Mouse (Mus musculus): ENCODE data around the gene Fam102b. TPM values are rescaled to one million over a fixed set of nuclear protein-coding genes. Genes with fewer than 3 reads are reported as not detected.

Gene Fam102b
- polyA plus RNA-seq, 2 experiments from 2014 or later: 3.2 to 4.4 TPM

DNA sequence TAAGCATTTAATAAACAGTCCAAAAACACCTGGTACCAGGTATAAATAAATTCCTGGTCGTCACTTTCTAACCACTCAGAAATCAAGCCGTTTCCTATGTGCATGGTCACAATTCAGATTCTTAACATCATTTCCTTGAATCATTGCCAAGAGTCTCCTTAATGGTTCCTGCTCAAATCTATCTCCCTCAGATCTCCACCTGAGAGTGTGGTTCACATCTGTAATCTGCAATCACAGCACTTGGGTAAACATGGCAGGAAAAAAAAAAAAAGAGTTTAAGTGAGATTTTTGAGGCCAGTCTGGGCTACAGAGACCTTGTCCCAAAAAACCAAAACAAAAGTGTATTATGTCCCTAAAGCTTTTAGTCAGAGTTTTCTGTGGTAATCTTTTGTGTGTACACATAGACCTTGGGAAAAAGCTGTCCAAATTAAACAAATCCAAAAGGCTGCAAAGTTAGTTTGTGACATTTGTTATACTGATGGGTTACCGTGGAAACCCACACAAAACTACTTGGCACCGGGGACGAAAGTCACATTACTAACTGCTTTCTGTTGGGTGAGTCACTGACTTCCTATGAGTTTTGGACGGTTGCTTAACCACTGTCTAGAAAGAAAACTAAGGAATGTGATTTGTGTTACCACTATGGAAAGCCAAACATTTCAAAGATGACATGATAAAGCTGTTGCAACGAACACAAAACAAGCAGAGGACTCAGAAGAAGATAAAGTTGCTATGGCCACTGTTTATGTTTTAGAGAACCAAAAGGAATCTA is 16.7 kb downstream of the Fam102b start:
- ATAC-seq: no peak

DNA sequence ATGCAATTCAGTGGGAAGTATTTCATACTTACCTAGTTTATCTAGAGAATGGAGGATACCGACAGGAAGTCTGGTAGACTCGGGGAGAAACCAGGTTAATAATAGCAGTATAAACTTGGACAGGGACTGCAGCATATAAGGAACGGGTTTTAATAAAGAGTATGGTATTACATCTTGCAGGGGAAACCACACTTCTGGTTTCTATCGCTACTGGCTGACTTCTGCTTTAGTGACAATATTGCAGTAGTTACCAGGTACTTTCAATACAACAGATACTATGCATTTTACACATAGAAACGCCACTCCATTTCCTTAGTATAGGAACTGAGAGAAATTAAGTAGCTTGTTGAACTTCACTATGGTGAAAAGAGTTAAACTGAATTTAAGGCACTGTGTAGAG is 19.2 kb downstream of the Fam102b start:
- ATAC-seq: no peak

DNA sequence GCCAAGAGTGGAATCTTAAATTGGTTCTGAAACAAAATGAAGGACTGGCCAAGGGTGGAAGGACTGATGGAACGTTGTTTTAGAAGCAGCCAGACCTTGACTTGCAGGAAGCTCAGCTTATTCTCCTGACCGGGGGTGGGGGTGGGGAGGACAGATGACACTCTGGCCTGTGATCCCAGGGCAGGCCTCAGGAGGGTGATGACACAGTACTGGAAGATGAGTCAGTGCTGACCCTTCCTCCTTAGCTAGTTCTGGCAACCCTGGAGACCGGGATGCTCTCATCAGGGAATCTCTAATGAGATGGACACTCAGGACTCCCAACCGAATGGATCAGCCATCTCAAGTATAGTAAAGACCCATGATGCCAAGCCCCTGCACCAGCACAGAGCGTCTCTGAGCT is 21.6 kb downstream of the Fam102b start:
- no peak for ATAC-seq

DNA sequence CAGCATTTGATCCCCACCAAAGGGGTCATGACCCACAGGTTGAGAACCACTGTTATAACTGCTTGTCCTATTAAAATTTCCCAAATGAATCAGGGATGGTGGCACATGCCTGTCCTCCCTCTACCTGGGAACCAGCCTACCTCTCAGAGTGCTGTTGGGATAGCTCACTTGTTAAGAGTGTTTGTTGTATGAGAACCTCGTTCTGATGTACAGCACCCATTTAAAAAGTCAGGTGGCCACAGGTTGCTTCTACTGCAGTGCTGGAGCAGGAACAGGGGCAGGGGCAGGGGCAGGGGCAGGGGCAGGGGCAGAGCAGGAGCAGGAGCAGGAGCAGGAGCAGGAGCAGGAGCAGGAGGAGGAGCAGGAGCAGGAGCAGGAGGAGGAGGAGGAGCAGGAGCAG is 28.2 kb downstream of the Fam102b start:
- ATAC-seq: no peak

DNA sequence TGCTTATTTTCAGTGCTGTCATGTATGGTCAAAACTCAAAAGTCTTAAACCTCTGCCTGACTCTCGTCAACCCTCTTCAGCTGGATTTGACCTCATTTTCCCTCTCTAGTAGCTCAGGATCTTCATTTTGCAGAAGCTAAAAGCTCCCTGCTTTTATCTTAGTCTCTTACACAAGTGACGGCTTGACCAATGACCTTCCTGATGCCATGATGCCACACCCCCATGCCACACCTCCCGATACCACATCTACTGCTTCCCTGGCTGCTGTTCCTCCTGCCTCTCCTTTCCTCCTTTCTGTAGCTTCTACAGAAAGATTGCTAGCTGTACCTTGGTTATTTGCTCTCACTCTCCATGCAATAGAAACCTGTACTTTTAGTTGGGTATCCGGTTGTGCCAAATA is 29.6 kb downstream of the Fam102b start:
- no peak for ATAC-seq

DNA sequence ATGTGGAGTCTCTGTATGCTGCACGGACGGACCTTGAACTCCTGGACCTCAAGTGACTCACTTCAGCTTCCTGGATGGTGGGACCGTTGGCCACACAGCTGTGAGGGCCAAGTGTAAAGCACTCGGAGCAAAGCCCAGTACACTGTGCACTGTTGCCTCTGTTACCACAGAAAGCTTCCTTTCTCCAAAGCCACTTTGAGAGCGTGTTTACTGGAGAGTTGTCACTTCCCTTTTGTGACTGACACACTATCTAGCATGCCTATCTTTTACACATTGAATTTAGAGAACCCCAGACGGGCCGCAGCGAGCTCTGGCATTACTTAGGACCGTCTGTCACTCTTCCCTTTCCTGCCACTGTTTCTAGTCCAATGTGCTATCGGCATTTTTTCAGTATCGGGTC is 30.1 kb downstream of the Fam102b start:
- no peak for ATAC-seq

DNA sequence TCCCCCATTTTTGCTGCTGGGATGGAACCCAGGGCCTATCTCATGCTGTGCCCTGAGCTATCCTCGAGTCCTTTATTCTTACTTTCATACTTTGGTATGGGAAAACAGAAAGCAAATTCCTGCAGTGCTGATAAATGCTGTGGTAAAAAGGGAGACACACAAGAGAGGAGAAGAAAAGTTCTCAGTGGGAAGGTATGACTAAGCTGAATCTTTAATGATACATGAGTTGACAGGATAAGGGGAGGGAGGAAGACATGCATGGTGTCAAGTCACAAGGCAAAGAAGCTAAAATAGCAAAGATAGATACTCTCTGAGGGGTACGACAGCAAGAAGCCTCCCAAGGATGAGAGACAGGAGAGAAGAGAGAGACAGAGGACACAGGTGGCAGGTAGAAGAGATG is 32.0 kb downstream of the Fam102b start:
- no peak for ATAC-seq

DNA sequence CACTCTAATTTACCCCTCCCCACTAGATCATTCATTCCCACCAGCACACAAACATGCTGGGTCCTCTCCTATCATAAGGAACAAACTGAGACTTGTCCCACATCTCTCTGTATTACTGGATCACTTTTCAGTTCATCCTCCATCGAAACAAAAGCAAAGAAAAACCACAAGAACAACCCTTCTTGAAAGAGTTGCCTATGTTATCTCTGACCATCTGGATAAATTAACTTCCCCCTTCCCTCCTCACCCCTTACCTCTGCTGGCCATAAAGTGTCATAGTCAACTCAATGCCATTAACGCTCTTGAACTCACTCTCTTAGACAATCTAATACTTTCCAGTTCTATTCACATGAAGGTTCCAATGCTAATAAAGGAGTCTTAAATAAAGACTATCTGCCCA is 32.9 kb downstream of the Fam102b start:
- ATAC-seq: no peak

DNA sequence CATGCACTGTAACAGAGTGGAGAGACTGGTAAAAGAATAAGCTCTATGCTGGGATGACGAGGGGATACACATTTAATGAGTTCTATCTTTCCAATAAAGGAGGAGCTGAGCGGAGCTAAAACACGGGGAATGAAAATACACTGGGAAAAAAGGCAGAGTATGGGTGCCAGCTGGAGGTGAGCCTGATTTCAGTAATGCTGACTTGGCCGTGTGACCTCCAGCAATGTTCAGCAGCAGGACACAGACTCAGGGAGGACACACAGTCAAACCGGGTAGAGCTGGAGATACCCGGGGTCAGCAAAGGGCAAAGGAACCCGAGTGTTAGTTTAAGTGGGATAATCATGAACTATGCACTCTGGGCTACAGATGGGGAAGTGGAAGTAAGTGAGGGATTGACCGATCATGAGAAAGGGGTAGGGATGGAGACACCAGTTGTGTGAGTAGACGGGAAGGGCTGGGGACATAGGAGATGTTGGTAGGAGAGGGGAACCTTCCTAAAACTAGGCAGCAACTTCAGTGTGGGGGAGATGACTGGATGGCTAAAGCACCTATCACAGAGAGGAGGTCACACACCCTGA is 37.3 kb downstream of the Fam102b start:
- no peak for ATAC-seq

DNA sequence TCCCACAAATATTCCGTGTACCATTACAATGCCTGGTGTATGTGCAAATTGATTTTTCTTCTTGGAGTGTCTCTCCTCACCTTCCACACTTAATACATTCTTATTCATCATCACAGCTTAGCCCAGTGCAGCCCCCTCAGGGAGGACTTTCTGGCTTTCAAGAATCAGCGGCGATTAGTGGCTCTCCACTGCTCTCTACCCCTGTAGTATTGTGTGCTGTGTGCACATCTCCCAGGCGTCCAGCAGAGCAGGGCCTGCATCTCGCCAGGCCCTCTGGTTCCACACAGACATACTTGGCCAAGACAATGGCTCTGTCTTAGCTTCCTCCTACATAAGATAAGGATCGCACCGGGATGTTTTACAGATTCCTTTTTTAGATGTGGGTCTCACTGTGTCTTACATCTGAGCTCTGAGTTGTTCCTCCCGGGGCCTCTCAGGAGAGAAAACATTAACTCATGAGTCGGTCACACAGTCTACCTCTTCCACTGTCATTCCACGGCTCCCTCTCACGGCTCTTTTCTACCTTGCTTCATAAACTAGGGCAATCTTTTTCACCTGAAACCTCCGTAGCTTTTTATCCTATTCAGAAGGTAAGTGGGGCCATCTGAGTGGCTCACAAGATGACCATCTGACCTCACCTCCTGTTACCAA is 40.3 kb downstream of the Fam102b start:
- no peak for ATAC-seq

DNA sequence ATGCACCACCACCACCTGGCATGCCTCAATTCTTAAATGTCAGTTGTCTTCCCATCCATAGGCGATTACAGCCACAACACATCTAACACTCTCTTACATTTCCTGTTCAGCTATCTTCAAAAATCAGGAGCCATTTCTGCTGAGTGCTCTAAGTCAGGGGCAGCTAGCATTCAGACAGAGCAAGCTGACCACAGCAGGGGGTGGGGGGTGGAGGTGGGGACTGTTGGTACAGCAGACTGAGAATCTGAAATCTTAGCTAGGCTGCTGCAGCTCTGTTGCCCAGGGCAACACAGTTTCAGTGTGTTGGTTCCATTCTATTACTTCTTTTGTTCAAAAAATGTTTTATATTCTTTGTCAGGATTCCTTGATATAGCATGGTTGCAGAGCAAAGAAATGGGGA is 40.9 kb downstream of the Fam102b start:
- no peak for ATAC-seq

DNA sequence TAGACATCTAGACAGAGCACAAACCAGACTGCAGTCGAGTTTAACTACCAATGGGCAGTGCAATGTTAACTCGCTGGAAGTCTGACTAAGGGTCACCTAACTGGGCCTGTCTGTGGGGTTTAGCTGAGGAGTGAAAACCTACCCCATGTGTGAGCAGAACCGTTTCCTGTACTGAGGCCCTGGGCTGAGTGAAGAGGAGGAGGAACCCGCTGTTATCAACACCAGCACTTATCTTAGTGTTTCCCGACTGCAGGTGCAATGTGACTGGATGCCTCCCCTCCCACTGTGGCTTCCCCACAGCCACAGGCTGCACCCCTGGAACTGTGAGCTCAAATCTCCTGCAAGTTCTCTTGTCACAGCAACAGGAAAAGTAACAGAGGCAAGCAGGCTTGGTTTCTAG is 43.4 kb downstream of the Fam102b start:
- ATAC-seq: no peak

DNA sequence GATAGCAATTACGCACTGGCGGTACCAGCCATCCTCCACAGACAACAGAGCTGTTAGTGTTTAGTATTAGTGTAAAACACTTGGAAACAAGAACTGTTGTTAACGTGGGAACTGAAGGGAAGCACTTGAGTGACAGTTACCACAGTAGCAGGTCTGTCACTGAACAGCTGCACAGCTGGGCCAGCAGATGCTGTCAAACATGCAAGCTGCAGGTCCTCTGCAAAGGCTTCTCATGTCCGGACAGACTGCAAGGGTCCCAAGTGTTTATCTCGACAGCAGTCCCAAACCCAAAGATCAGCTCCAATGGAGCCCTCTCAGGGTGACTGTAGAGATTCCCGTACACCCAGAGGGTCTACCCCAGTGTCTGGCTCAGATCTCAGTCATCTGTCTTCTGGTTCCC is 45.5 kb downstream of the Fam102b start:
- no peak for ATAC-seq

DNA sequence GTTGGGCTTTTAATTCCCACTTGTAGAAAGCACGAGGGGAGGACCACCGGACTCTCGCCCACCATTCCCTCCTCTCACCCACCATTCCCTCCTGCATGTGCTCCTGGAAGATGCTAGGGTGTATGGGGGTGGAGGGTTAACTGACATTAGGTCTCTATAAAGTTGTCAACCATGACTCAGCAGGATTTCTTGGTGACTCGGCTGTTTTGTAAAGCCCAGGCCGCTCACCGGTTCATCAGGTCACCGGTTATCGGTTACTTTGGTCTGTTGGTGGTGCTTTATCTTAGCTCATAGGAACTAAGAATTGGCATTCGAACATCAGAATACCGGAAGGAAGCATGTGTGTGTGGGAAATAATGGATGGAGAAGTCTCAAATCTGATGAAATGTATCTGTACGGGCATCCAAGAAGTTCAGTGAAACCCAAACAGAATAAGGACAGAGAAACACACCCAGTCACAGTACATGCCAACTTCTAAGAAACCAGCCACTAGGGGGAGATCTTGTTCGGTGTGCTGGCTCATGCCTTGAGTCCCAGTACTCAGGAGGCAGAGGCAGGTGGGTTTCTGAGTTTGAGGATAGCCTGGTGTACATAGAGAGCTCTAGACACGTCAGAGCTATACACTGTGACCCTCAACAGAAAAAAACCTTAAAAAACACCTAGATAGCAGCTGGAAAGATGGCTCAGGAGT is 49.9 kb downstream of the Fam102b start:
- no peak for ATAC-seq

DNA sequence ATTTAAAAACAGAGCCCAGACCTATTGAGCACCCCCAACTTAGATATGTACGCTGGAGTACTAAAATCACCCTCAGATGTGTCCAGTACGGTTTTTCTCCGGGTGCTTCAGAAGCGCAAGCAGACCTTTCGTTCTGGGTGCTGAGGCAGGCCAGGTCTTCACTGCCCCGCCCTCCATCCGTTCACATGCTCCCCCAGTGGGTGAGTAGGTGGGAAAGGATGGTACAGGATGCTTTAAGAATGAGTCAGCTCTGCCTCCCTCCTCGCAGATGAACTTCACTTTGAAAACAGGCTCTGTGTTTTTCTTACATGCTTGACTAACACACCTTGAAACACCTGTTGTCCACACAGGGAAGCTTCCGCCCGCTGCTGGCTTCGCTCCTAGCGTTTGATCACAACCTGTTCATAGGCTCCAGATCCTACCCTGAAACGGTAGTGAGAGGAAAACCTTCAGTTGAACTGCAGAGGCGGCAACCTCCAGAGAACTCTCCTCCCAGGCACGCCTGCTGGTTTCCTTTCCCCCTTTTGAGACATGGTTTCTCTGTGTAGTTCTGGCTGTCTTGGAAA is 52.4 kb downstream of the Fam102b start:
- ATAC-seq: no peak

DNA sequence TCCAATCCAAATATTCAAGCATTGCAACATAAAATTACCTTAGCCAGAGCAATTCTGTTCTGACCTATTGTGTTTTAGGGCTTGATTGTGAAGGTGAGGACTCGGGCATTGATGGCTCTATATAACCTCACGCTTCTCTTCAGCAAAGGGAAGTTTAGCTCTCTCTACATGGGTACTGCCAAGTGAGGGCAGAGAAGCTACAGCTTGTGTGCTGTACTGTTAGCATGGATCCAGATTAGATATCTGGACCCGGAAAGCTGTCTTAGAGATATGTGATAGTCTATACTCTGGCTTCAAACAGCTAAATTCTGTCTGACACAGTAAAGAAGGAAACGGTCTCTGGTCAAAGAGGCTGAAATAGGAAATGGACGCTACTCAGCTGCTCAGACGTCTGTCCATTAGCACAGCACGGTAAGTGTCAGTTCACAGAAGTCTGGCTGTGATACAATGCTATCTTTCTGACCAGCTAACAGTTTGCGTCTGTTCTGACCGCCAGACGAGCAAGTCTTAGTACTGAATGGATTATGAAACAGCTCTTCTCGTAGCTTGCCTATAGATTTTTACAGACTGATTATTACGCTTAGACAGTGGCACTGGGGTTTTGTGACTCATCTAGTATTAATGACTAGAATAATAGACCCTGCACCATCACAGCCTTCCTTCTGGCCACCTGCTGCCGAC is 53.3 kb downstream of the Fam102b start:
- no peak for ATAC-seq

DNA sequence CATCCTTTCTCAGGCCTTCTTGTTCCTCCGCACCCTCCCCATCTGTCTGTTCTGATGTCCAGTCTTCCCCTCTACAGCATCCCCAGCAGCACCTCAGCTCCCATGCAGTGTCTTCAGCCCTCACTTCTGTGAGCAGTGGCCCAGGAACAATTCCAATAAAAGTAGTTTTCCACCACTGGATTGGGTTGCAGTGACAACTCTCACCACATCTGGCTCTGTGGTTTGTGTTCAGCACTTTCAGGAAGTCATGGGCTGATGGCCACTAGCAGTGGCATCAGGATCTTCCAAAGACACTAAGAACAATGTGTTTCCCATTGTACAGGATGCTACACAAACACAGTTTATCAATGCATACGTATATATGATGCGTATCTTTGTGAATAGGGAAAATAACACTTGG is 61.4 kb downstream of the Fam102b start:
- no peak for ATAC-seq

DNA sequence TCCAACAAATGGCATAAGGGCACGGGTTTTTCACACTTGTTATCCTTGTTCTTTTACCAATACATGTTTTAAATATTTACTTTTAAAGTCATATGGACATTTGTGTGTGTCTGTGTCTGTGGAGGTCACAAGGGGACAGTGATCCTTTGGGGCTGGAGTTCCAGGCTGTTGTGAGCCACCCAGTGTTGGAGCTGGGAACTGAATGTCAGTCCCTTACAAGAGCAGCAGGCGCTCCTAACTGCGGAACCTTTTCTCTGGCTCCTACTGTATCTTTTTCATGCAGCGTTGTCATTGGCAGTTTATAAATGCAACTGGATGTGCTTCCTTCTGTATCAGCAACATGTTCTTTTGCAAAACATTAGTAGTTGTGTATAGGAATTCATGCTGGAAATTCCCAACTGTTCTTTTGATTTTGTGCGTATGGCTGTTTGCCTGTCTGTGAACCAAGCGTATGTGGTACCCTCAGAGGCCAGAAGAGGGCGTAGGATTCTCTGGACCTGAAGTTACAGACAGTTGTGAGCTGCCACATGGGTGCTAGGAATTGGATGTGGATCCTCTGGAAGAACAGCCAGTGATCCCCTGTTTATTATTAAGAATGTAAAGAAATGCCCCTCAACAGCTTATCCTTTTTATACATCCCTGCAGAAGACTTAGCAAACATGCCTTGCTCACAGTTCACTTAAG is 62.9 kb downstream of the Fam102b start:
- no peak for ATAC-seq

DNA sequence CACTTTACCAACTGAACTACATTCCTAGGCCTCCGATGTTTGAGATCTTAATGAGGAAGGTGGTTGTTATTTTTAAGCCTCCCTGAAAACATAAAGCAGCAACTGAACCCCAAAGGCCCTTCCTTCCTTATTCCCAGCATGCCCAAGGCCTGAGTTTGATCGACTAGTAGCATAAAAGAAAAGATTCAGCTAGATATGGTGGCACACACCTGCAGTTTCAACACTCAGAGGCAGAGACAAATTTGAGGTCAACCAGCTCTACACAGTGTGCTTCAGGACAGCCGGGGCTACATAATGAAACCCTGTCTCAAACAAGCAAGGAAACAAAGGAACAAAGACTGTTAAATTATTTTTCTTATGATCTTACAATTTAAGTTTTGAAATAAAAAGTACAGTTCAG is 63.6 kb downstream of the Fam102b start:
- ATAC-seq: no peak

DNA sequence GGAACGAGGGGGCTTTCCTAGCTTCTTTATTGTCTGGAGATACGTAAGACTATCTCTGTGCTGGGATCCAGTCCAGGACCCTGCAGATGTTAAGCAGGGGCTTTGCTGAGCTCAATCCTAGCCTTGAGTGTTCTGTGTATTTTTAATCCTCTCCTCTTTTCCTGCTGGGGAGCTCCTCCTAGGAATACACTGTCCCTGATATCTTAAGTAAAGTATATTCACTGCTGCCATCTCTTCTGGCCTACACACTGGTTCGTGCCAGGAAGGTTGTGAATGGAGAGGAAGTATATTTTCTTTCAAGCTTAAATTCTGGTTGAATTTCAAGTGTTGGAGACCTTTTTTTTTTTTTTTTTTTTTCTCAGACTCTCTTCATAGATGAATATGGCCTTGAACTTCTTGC is 64.1 kb downstream of the Fam102b start:
- no peak for ATAC-seq

DNA sequence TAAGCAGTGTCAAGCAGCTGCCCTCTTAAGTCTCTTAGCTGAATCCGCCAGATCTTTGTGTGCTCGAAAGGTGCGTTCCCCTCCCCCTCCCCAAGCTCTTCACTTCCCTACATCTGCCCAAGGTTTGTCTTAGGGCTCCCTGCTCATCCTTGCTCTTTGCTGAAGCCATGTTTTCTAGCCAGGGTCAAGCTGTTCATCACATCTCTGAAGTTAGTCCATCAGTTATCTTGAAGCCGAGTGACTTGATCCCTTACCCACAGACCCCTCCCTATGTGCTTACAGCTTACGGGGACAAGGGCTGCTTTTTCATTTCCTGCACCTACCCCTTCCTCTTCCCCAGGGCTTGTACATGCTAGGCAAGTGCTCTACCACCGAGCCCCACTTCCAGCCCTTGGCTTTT is 65.8 kb downstream of the Fam102b start:
- no peak for ATAC-seq

DNA sequence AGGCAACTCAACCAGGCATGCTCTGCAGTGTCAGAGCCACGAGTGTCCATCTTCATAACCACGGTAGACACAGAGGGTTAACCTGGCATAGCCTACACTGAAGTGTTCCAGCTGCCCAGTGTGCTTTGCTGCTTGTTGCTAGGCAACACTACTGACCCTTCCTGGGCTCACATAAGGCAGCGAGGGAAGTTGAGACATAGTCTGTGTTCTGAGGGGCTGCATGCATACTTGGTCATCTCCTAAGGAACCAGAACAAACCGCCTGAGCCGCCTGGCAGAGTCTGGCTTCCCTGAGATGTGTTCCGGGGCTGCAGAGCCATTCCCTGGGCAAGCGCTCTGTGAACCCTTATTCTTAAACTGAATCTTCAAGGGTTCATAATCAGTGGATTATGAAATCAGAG is 66.2 kb downstream of the Fam102b start:
- no peak for ATAC-seq
